Mouse (Mus musculus) activated CD4-positive, CD25-positive, alpha-beta regulatory T cell, adult 9 weeks (primary cell): ENCODE results near the gene Piezo1. TPM values are rescaled to one million over a fixed set of nuclear protein-coding genes. Genes with fewer than 3 reads are reported as not detected.

ENCODE experiments used
- polyA plus RNA-seq: library from polyadenylated mRNA; unstranded; fragments of 100-300 nt; shearing (Covaris generic); gene quantifications from one replicate; pipeline ENCODE4 v1.2.1, GENCODE M21; 2017

Piezo1 gene
- polyA plus RNA-seq, result 5.9 TPM

DNA sequence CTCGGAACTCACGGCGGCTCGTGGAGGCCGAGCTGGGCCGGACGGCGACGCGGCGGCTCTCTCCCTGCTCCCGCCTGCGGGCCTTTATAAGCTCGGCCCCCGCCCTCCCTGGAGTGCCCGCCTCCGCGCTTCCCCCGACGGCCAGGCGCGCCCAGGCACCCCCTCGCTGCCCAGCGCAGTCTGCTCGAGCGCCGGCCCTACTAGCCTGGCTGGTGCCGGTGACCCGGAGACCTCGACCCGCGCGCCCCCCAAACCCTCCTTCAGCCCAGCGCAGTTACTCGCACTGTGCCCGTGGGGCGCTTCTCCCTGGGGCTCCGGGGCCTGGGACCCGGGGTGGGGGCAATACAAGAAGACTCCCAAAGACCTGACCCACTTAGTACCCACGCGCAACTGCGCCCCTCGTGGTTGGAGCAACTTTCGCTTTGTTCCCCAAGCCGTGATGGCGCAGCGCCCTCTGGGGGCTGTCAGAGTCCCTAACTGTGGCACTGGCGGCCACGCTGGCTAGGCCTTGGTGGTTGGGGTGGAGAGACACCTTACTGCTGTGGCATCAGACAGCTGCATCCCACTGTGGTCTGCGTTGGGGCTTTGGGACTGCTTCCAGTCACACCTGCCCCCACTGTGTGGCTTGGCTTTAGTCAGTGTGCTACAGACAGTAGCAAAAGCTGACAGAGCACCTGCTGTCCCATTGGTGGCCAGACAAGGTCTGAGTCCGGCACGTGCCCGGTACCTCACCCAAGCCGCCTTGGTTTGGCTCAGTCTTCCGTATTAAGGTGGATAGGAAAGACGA, at the start of gene Piezo1:
Piezo1 (minus strand) TSS at position 65 of the 787 bp plus-strand sequence.

DNA sequence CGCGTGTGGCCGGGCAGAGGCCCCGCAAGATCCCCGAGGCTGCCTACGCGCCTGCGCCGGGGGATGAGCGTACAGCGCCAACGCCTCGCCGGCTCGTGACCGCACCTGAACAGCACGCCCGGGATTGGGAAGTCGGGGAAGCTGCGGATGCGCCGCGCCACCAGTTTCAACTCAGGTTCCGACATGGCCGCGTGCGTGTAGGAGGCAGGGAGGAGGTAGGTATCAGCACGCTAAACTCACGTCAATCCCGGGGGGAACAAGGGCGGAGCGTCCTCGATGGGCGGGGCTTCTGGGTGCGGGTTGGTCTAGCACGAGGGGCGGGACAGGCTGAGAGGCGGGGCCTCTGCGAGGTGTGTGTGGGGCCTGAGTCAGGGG, 25.5 kb upstream of the Piezo1 start, which contains the start of gene Aprt:
Aprt (minus strand) TSS at position 262 of the 375 bp plus-strand sequence.

DNA sequence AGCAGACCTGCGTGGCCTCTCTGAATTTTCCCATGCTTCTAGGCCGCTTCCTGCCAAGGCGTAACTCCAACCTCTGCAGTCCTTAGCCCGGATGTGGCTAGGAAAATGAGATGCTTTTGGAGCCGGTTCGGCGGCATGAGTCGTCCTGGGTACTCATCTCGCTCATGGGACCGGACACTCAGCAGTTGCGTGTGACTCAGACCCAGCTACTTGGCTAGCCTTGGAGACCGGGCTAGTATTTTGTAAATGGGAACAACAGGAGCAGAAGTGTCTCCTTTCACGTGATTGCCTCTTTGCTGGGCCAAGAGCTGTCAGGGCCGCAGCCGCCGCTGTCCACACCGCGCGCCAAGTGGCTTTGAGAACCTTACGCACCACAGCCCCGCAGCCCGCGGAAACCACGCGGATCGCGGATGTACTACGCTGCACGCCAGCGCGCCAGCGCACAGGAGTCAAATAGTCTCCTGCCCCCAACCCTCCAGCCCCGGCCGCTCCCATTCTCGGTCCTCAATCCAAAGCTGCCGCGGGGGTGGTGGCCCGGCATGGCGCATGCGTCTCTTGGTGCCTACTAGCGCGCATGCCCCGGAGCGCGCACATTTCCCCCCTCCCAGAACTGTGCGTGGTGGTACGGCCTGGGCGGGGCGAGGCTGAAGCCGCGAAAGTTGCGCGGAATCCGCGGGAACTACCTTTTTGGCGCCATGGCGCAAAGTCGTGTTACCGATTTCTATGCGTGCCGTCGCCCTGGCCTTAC, 16.4 kb upstream of the Piezo1 start, which contains the start of gene Cdt1:
Cdt1 (plus strand) TSS at position 655 of the 748 bp plus-strand sequence.

DNA sequence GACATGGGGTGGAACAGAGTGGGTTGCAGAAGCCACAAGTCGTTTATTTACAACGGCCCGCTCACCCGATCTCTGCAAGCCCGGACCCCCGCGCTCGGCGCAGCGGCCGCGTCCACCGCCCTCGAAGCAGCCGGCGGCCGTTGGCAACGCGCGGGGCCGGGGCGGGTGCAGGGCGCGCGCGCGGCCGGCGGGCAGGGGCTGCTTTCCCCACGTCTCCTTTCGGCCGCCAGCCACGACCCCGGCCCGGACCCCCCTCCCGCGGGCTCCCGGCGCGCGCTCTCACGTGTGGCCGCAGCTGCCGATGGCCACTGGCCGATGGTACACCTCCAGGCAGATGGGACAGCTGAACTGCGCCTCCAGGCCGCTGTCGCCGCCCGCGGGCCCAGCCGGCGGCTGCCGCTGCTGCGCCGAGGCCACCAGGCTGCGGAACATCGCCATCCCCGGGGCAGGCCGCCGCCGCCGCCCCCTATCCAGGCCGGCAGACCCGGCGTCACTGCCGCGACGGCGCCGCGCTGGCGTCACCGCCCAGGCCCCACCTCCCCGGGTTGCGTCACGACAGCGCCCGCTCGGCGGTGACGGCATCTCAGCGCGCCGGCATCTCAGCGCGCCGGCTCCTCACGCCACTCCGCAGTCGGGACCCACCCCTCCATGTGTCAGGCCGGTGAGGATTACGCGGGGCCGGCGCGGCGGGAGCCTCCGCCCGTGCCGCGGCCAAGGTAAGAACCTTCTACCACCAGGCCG, 75.4 kb downstream of the Piezo1 start, which contains the start of the genes Rnf166 and Ctu2:
Rnf166 (minus strand) TSS at position 485 of the 741 bp plus-strand sequence.
Ctu2 (plus strand) TSS at position 564 of the 741 bp plus-strand sequence.

DNA sequence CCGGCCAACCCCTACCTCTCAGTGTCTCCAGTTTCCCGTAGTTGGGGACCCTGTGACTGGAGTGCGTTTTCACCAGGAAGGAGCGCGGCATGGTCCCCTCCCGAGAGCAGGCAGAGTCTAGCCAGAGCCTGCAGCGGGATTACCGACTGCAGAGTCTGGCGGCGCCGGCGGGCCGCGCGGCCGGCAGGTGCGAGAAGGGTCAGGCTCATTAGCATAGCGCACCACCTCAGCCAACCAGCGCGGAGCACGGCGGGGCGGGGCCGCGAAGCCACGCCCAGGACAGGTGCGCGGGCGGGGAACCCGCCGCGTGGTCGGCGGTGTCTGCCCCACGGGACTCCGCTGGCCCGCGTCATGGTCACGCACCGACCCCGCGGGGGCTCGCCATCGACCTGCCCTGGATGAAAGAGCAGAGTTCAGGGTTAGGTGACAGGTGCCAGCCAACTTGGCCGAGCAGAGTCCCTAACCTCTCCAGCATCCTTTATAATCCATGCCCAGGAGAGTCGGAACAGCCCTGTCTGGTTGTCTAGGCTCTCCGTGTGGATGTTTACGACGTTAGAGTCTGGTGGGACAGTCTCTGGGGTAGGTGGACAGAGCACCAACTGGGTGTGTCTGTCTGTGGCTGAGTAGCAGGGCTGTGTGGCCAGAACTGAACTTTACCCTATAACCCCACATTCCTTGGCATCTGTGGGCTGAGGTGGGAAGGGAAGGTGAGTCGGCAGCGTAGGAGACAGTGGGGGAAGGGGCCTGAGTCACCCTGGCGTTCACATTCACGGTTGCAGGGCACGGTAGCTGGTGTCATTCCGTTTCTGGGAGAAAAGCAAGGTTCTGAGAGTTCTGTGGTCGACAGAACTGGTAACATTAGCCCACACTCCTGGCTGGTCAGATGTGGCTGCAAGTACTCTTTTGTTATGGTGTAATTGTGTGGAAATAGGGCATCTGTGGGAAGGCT, 90.3 kb downstream of the Piezo1 start, which contains the start of gene Snai3:
Snai3 (minus strand) TSS at position 210 of the 949 bp plus-strand sequence.

DNA sequence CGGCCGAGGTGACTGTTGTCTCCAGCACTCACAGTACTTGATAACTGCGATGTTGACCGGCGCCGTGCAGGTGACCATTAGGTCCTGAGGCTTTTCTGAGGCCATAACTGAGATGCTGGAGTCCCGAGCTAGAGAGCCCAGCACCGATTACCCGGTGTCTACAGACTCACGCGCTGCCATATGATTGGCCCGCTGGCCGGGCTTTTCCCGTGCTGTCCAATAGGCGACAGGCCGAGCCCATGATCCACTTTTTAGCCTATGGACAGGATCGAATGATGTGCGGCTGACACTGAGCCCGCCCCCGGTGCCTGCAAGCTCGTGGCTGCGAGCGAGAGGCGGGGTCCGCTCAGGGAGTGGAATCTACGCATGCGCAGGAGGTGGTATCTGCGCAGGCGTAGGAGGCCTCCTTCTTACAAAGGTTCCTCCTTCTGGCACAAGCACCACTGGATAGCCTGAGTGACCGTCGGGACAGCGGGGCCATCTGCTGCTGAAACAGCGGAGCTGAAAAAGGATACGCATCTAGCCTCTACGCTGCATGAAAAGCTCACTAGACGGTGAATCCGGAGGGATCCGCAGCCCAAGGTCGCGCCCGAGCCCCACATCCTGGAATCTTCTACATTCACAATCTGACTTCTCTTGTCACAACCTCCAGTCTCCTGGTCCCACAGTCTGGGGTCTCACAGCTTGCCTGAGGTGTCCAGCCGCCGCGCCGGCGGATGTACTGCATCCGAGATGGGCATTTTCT, 107.7 kb downstream of the Piezo1 start, which contains the start of gene Mvd:
Mvd (minus strand) TSS at position 161 of the 745 bp plus-strand sequence.

DNA sequence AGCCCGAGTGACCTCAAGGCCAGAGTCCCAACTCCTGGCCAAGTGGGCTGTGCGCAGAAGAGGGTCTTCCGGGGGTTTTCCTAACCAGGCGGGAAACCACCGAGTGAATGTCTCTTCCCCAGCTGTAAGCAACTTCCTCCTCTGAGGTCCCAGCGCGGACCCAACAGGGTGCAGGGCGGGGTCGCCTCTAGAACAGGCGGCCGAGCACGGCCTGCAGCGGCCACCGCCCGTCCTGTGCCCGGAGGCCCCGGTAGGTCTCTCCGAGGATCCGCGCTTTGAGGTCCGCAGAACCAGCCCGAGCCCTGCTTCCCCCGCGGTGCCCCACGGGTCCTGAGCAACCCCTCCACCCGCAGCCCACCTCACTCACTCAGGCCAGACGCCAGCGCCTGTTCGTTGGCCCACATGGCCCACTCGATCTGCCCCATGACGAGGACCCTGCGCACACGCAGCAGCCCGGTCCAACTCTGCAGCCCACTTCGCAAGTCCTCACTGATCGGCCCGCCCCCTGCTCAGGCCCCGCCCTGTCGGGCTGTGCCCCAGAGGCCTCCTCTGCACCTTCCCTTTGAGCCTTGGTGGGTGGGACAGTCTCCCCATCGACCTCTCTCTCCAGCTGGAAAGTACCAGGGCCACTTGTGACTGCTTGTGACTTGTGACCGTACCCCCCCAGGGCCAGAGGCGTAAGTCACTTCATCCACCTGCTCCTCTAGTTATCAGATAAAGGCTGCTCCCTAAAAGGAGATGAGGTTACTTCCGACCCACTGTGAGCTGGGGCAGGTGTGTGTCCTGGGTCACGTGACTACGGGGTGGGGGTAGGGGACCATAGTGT, 118.5 kb downstream of the Piezo1 start, which contains the start of gene Cyba:
Cyba (minus strand) TSS at position 488 of the 826 bp plus-strand sequence.

Other genes with a start within 250 kb of the Piezo1 start
- not detected for gene Trhr2, start 190.6 kb downstream of the Piezo1 start, polyA plus RNA-seq
- 57.6 TPM for gene Zc3h18, start 174.7 kb downstream of the Piezo1 start, polyA plus RNA-seq
- gene Il17c, start 129.3 kb downstream of the Piezo1 start, polyA plus RNA-seq, result 0.66 TPM
- gene Cyba, start 118.4 kb downstream of the Piezo1 start, polyA plus RNA-seq, result 1,075 TPM
- gene Mvd, start 107.9 kb downstream of the Piezo1 start, polyA plus RNA-seq, result 33.1 TPM
- 4.1 TPM for gene Snai3, start 90.6 kb downstream of the Piezo1 start, polyA plus RNA-seq
- gene Rnf166, start 75.3 kb downstream of the Piezo1 start, polyA plus RNA-seq, result 32.2 TPM
- 80.9 TPM for gene Ctu2, start 75.2 kb downstream of the Piezo1 start, polyA plus RNA-seq
- 13.3 TPM for gene Cdt1, start 16.7 kb upstream of the Piezo1 start, polyA plus RNA-seq
- gene Aprt, start 25.6 kb upstream of the Piezo1 start, polyA plus RNA-seq, result 226 TPM
- gene Galns, start 60.1 kb upstream of the Piezo1 start, polyA plus RNA-seq, result 15.2 TPM
- 51.4 TPM for gene Trappc2l, start 60.3 kb upstream of the Piezo1 start, polyA plus RNA-seq
- gene Pabpn1l, start 71.4 kb upstream of the Piezo1 start, polyA plus RNA-seq, result not detected
- gene Cbfa2t3, start 147.8 kb upstream of the Piezo1 start, polyA plus RNA-seq, result 0.57 TPM
- 7.5 TPM for gene Acsf3, start 224.2 kb upstream of the Piezo1 start, polyA plus RNA-seq